Mouse (Mus musculus): ENCODE results near the gene Eif4ebp2. TPM values are rescaled to one million over a fixed set of nuclear protein-coding genes. Genes with fewer than 3 reads are reported as not detected.

Eif4ebp2 gene
- total RNA-seq, 2 experiments from 2014 or later = 43.1 to 49.0 TPM

DNA sequence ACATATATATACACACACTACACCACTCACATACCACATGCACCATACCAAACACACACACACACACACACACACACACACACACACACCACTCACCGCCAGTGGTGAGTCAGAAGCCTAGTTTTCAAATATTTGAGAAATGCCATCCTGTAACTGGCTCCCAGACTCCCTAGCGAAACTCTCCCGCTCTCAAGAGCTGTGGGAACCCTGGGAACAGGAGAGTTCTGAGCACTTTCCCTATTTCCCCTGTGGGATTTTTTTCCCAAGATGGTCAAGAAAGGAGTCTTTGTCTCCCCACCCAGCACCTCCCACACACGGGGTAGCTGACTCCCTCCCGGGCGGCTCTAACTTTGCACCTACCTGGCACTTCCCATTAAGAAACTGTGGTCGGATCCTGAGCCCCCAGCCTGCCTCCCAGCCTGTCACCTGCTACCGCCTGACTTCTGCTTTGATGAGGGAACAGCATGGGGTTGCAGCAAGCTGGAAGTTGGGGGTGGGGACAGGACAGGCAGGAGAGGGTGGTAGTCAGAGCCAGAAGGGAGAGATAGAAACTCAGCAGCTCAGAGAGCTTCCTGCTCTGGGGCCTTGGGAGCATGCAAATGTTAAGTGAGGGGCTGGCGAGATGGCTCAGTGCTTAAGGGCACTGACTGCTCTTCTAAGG, 57.9 kb downstream of the Eif4ebp2 start:
- no peak for DNase-seq (ENCODE audit: low spot score in 2 of 2)
- intact Hi-C loops (cut with DNase I) = no loop called here

GRCm38 (mm10) chr10:61392584-61392983, 59.9 kb downstream of the Eif4ebp2 start:
- intact Hi-C loops (cut with DNase I) = no loop called here
- no peak for DNase-seq (ENCODE audit: low spot score in 2 of 2)

- no peak for DNase-seq (ENCODE audit: low spot score in 2 of 2)
- intact Hi-C loops (cut with DNase I) = no loop called here
Observed at GRCm38 (mm10) chr10:61390148-61390547, 62.3 kb downstream of the Eif4ebp2 start.

DNA sequence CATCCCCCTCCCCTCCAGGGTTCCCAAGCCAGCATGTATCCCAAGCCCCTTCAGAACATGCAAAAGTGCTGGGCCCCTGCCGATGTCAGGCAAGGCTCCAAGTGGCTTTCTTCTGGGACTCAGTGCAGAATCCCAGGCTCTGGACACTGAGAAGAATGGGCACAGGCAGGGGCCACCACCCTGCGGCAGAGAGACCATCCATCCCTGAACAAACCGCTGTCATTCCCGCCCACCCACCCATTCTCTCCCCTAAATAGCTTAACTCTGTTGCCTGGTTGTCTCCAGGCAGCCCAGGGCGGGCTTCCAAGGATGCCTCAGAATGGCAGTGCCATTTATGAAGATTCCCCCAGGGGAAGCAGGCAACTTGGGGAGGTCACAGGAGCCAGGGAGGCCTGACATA, 63.4 kb downstream of the Eif4ebp2 start:
- DNase-seq (ENCODE audit: low spot score in 2 of 2) = no peak
- intact Hi-C loops (cut with DNase I) = no loop called here

DNA sequence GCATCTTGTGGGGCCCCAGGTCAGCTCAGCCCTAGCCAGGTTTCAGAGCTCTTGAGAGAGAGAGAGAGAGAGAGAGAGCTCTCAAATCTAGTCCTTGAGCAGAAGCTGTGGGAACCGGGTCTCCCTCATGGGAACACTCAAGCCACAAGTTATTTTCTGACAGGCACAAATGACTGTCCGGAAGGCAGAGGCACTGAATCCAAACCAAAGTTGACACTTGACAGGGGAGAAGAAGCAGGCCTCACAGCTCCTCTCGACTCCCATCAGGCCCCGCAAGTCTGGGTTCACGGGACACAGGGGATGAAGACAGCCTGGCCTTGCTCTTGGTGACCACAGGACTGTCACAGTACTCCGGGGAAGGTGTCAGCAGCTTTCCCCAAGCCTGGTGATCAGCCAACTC, 66.2 kb downstream of the Eif4ebp2 start:
- no peak for DNase-seq (ENCODE audit: low spot score in 2 of 2)
- intact Hi-C loops (cut with DNase I) = no loop called here

DNA sequence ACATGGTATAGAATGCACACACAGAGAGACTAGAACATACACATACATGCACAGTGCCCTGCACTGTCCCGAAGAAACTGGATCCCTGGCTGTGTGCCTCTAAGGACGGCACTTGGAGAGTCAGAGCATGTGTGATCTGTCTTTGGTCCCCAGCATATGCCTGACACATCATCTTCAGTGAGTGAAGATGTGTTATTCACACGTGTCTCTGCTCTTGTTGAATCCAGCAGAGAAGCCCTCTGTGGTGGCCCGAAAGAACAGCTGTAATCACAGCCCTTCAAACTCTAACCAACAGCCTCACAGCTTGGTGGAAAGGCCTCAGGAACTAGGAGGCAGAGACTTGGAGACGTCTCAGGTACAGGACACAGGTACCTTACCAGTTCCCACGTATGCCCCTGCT, 67.3 kb downstream of the Eif4ebp2 start:
- intact Hi-C loops (cut with DNase I) = no loop called here
- DNase-seq (ENCODE audit: low spot score in 2 of 2) = no peak

DNA sequence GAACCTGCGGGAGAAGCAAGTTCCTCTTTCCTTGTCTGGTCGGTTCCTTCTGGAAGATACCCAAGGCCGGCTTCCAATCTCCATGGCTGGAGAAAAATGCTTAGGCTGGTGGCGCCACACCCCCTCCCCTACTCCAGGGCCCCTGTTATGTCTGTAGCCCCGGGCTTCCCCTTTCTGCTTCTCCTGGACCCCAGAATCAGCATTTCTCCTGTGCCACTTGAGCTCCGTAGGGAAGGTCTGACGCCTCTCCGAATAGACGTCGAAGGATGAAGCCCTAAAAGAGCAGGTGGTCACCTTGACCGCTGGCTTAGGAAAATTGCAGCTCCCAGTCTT, 68.8 kb downstream of the Eif4ebp2 start:
- DNase-seq (ENCODE audit: low spot score in 2 of 2) = peak in 1 of 2 experiments; percentile 31
- intact Hi-C loops (cut with DNase I) = no loop called here

GRCm38 (mm10) chr10:61383021-61383714, 69.3 kb downstream of the Eif4ebp2 start, which contains the start of gene Pald1:
Pald1 (minus strand) TSS chr10:61383530.
- intact Hi-C loops (cut with DNase I) = no loop called here
- peak; percentile 34 to 43 for DNase-seq (ENCODE audit: low spot score in 2 of 2)

DNA sequence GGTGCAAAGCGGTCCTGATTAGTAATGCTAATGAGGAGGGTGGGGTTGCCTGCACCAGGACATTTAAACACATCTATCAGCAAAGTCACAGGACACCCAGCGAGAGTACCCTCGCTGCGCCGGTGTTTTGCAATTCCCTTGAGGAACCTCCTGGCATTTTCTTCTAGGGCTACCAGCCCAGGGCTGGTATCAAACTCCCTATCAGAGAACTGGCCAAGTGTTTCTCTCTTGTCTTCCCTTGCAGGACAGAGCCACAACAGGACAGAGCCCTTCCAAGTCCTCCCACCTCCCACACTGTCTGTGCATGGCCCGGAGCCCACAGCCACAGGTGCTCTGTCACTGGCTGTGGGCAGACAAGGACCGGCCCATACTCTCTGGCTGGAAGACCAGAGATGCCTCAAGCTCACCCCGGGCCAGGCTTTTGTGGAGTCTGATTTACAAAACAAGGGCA, 70.2 kb downstream of the Eif4ebp2 start:
- DNase-seq (ENCODE audit: low spot score in 2 of 2) = no peak
- intact Hi-C loops (cut with DNase I) = no loop called here

DNA sequence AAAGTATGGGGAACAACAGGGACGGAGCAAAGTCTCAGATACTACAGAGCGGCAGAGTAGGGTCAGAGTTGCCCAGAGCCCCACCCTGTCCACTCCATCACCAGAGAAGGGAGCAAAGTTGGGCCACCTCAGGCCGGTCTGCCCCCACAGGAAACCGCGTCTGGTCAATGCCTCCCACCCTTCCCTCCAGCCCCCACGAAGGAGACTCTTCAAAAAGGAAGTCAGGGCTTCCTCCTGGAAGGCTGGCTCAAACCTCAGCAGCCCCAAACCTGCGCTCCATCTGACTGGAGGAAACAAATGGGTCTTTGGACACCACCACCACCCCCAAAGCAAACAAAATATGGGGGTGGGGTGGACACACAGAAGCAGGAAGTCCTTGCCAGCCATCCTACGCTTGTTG, 70.6 kb downstream of the Eif4ebp2 start:
- DNase-seq (ENCODE audit: low spot score in 2 of 2) = no peak
- intact Hi-C loops (cut with DNase I) = no loop called here

GRCm38 (mm10) chr10:61380186-61380585, 72.3 kb downstream of the Eif4ebp2 start:
- DNase-seq (ENCODE audit: low spot score in 2 of 2) = no peak
- intact Hi-C loops (cut with DNase I) = no loop called here

DNA sequence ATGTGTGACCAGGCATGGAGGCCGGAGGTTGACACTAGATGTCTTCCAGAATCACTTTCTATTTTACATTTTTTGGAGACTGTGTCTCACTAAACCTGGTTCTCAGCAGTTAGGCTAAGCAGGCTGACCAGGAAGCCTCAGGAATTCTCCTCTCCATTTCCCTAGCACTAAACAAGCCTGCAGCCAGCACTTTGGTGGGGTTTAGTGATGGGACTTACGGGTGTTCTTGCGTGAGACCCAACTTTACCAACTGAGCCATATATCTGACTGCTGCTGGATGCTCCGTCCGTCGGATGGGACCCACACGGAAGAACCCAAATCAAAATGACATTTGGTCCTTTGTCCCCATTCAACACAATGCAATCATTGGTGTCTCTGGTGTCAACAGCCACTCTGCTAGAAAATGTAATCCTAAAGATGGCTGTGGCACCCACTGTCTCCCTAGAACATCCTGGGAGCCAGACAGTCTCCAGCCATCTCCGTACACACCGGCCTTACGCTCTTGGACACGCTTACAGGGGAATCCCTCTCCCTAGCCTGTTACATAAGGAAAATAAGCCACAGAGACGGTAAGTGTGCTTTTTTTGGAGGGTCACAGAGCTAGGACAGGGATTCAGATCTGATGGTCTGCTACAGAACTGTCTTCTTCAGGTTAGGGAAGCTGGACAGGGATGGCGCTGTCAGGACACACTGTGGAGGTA, 73.0 kb downstream of the Eif4ebp2 start:
- intact Hi-C loops (cut with DNase I) = no loop called here

GRCm38 (mm10) chr10:61378698-61379097, 73.8 kb downstream of the Eif4ebp2 start:
- intact Hi-C loops (cut with DNase I) = no loop called here

More for the DNA sequence above, 73.0 kb downstream of the Eif4ebp2 start:
- DNase-seq (ENCODE audit: low spot score in 2 of 2) = no peak

More at GRCm38 (mm10) chr10:61378698-61379097, 73.8 kb downstream of the Eif4ebp2 start:
- no peak for DNase-seq (ENCODE audit: low spot score in 2 of 2)

Other genes with a start within 250 kb of the Eif4ebp2 start
- gene Adamts14, start 179.2 kb downstream of the Eif4ebp2 start, total RNA-seq (2021) = under 1 TPM; 0.20 to 0.41 TPM
- gene Prf1, start 154.8 kb downstream of the Eif4ebp2 start, total RNA-seq (2021) = not detected
- gene Pald1, start 69.1 kb downstream of the Eif4ebp2 start, total RNA-seq (2021) = 1 to 10 TPM; 7.5 to 9.5 TPM
- under 1 TPM; 0.32 to 0.35 TPM for gene Nodal, start 34.7 kb downstream of the Eif4ebp2 start, total RNA-seq (2021)
- 10 to 100 TPM; 17.8 to 21.8 TPM for gene Lrrc20, start 23.1 kb upstream of the Eif4ebp2 start, total RNA-seq (2021)
- gene Npffr1, start 142.8 kb upstream of the Eif4ebp2 start, total RNA-seq (2021) = 1 to 10 TPM; 1.9 to 2.5 TPM
- 100 to 1,000 TPM; 104 to 108 TPM for gene Ppa1, start 195.9 kb upstream of the Eif4ebp2 start, total RNA-seq (2021)
- gene Sar1a, start 227.6 kb upstream of the Eif4ebp2 start, total RNA-seq (2021) = 100 to 1,000 TPM; 122 to 128 TPM
- gene Tysnd1, start 242.9 kb upstream of the Eif4ebp2 start, total RNA-seq (2021) = 10 to 100 TPM; 20.0 to 23.7 TPM